Mouse (Mus musculus) hindbrain, embryonic 13.5 days (tissue): Measurements from ENCODE around the gene Cxadr. TPM values are rescaled to one million over a fixed set of nuclear protein-coding genes. Genes with fewer than 3 reads are reported as not detected.

Source experiments
- polyA plus RNA-seq: library from polyadenylated mRNA; unstranded; fragments of >200 nt; fragmentation: Nextera tagmentation; extraction: Ambion mirVana; gene quantifications from 2 replicates; pipeline ENCODE4 v1.2.1, GENCODE M21; 2015

Cxadr gene
- polyA plus RNA-seq, 1 experiment from 2014 or later, result 129 TPM

Other genes starting within 250 kb of the Cxadr start
- 22.4 and 26.1 TPM in 2 replicates for gene Btg3, start 75.7 kb downstream of the Cxadr start, polyA plus RNA-seq